Comparison of ENCODE assay signal across 14 mouse cellular contexts in the genomic region with DNA sequence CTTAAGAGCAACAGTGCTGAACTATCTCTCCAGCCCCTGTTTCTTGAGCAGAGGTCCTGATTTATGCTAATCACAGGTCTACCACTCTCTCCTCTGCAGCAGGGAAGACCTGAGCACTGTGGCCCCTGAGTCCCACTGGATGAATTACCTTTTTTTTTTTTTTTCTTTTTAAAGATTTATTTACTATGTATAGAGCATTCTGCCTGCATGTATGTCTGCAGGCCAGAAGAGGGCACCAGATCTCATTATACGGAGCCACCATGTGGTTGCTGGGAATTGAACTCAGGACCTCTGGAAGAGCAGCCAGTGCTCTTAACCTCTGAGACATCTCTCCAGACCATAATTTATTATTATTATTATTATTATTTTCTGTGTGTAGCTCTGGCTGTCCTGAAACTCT. TPM values are rescaled to one million over a fixed set of nuclear protein-coding genes. Genes with fewer than 3 reads are reported as not detected.
DNase-seq lines count a peak whose midpoint lies in the region; ATAC-seq and TF ChIP-seq lines count a peak whose summit lies in the region.
"Had no signal": no experiment of that assay in that cellular context is flagged by ENCODE, and none has a peak within 500 bp of the region (broad histone marks: within the 10 kb centered on the region; RNA-seq: fewer than 3 reads in every experiment).

No protein-coding gene starts in this region.

- no peaks in the 10 kb centered on the region for H3K9me3 ChIP-seq in liver, embryonic 12.5 days (replicated peaks)
- H3K9me3 ChIP-seq: forebrain, embryonic 15.5 days; hindbrain, embryonic 15.5 days; limb, embryonic 15.5 days; midbrain, embryonic 12.5 days; neural tube, embryonic 15.5 days had no signal

- H3K4me2 ChIP-seq in liver, embryonic 12.5 days, result no peak overlapping the region
- H3K4me2 ChIP-seq: forebrain, embryonic 15.5 days; hindbrain, embryonic 15.5 days; limb, embryonic 15.5 days; midbrain, embryonic 12.5 days; neural tube, embryonic 15.5 days had no signal

- DNase-seq in cerebellum, adult 2 months, result no peak
- peak; percentile 20 for DNase-seq in liver, adult 2 months (ENCODE audit: extremely low read depth, low read depth, low spot score)
- DNase-seq in CD4-positive helper T cell, adult 2 months (ENCODE audit: low read depth, low spot score), result peak; percentile 59
- DNase-seq in induced T-regulatory cell, adult 2 months (ENCODE audit: low read depth), result peak; percentile 71
- DNase-seq in frontal cortex, postnatal 14 days (ENCODE audit: low spot score in 2 of 2), result no peak
- no peak for DNase-seq in gastrocnemius, adult 8-10 months (ENCODE audit: low spot score in 2 of 2)
- DNase-seq: cerebellum, adult 11-12 months had no signal

- no peaks in the 10 kb centered on the region for H3K27me3 ChIP-seq in cerebellum, adult 2 months (ENCODE audit: control insufficient read depth, insufficient read depth, low read length)
- no peaks in the 10 kb centered on the region for H3K27me3 ChIP-seq in liver, adult 2 months (ENCODE audit: control insufficient read depth, insufficient read depth, low read length)
- no peaks in the 10 kb centered on the region for H3K27me3 ChIP-seq in liver, embryonic 12.5 days (replicated peaks)
- H3K27me3 ChIP-seq: forebrain, embryonic 15.5 days; hindbrain, embryonic 15.5 days; limb, embryonic 15.5 days; midbrain, embryonic 12.5 days; neural tube, embryonic 15.5 days had no signal

- no peaks in the 10 kb centered on the region for H3K36me3 ChIP-seq in liver, adult 2 months (ENCODE audit: control insufficient read depth, insufficient read depth, low read length)
- peaks cover 15% of the 10 kb centered on the region for H3K36me3 ChIP-seq in liver, embryonic 12.5 days
- H3K36me3 ChIP-seq: hindbrain, embryonic 15.5 days had no signal

- no peaks in the 10 kb centered on the region for H3K4me1 ChIP-seq in cerebellum, adult 2 months (ENCODE audit: control insufficient read depth, insufficient read depth, low read length)
- H3K4me1 ChIP-seq in liver, adult 2 months (ENCODE audit: control insufficient read depth, insufficient read depth, low read length), result no peaks in the 10 kb centered on the region; the same call in 1 of the 2 replicates
- H3K4me1 ChIP-seq in liver, embryonic 12.5 days, result peaks cover 15% of the 10 kb centered on the region

- H3K9ac ChIP-seq in liver, adult 2 months (ENCODE audit: low read depth, low read length), result no peak overlapping the region
- H3K9ac ChIP-seq in liver, embryonic 12.5 days, result no peak overlapping the region
- H3K9ac ChIP-seq: forebrain, embryonic 15.5 days; hindbrain, embryonic 15.5 days; limb, embryonic 15.5 days; midbrain, embryonic 12.5 days; neural tube, embryonic 15.5 days had no signal

- WGBS in cerebellum, adult 2 months, result 50% methylated on average over 1 of the region's 1 CpGs
- 35% methylated on average over 1 of the region's 1 CpGs for WGBS in liver, adult 2 months
- whole genome bisulfite sequencing in liver, embryonic 12.5 days (ENCODE audit: insufficient replicate concordance), result 21% methylated on average over 1 of the region's 1 CpGs

- no peaks in the 10 kb centered on the region for H3K79me2 ChIP-seq in liver, adult 2 months (ENCODE audit: control insufficient read depth, insufficient read depth, low read length)

- peak; percentile 10; the same call in 1 of the 2 replicates for TF ChIP-seq CTCF in cerebellum, adult 2 months (IDR thresholded peaks at IDR 0.05; ENCODE audit: borderline replicate concordance, insufficient read depth, low read depth, low read length)
- TF ChIP-seq CTCF in liver, adult 2 months (IDR thresholded peaks at IDR 0.05; ENCODE audit: low read depth, low read length), result peak; percentile 40

- no peak overlapping the region for H3K27ac ChIP-seq in cerebellum, adult 2 months (ENCODE audit: insufficient read depth, low read length)
- no peak overlapping the region for H3K27ac ChIP-seq in liver, adult 2 months (replicated peaks; ENCODE audit: insufficient read depth, low read depth, low read length)
- H3K27ac ChIP-seq in liver, embryonic 12.5 days, result no peak overlapping the region
- H3K27ac ChIP-seq: forebrain, embryonic 15.5 days; hindbrain, embryonic 15.5 days; limb, embryonic 15.5 days; midbrain, embryonic 12.5 days; neural tube, embryonic 15.5 days had no signal

- H3K4me3 ChIP-seq in cerebellum, adult 2 months (replicated peaks; ENCODE audit: insufficient read depth, low read depth, low read length), result no peak overlapping the region
- no peak overlapping the region for H3K4me3 ChIP-seq in liver, adult 2 months (ENCODE audit: insufficient read depth, low read depth, low read length)
- no peak overlapping the region for H3K4me3 ChIP-seq in liver, embryonic 12.5 days
- H3K4me3 ChIP-seq: forebrain, embryonic 15.5 days; hindbrain, embryonic 15.5 days; limb, embryonic 15.5 days; midbrain, embryonic 12.5 days; neural tube, embryonic 15.5 days had no signal

- ATAC-seq in cerebellum, adult (ENCODE audit: insufficient number of reproducible peaks, low FRiP score, low TSS enrichment), result no peak
- no peak for ATAC-seq in liver, embryonic 12.5 days
- ATAC-seq: forebrain, embryonic 15.5 days had no signal

- no peak for TF ChIP-seq POLR2A in cerebellum, adult 2 months (IDR thresholded peaks at IDR 0.05; ENCODE audit: borderline replicate concordance, insufficient read depth, low read length)
- TF ChIP-seq POLR2A in liver, adult 2 months (IDR thresholded peaks at IDR 0.05; ENCODE audit: extremely low read depth, insufficient read depth, low read length), result no peak

RNA-seq across cellular contexts. Expression of a gene that starts 15.4 kb away (rescaled TPM):
- polyA plus RNA-seq in cerebellum, adult 2 months (2012; rRNA removed), result 22.2 and 22.8 TPM in 2 replicates
- 10.2 and 11.7 TPM in 2 replicates for total RNA-seq in liver, adult 2 months (2014; rRNA removed)
- polyA plus RNA-seq in liver, adult 2 months (2012; rRNA removed), result 13.0 and 13.3 TPM in 2 replicates
- polyA plus RNA-seq in liver, embryonic 12.5 days (2016; fragmentation: Nextera tagmentation; extraction: Ambion mirVana), result 29.1 and 30.3 TPM in 2 replicates
- total RNA-seq in gastrocnemius, adult 8-10 months (2022), result 1 to 10 TPM; 2.4 to 6.0 (median 3.8) TPM

RNA-seq across cellular contexts. Expression of a gene that starts 19.2 kb away (rescaled TPM):
- polyA plus RNA-seq in cerebellum, adult 2 months (2012; rRNA removed), result 9.8 and 10.9 TPM in 2 replicates
- 0.65 and 0.67 TPM in 2 replicates for total RNA-seq in liver, adult 2 months (2014; rRNA removed)
- polyA plus RNA-seq in liver, adult 2 months (2012; rRNA removed), result 1.7 TPM in 1 of 2 replicates, not detected in the other
- 1.6 and 2.4 TPM in 2 replicates for polyA plus RNA-seq in liver, embryonic 12.5 days (2016; fragmentation: Nextera tagmentation; extraction: Ambion mirVana)
- total RNA-seq in gastrocnemius, adult 8-10 months (2022), result 1 to 10 TPM; 2.4 to 5.0 (median 4.0) TPM

RNA-seq across cellular contexts. Expression of a gene that starts 24.9 kb away (rescaled TPM):
- 8.6 and 10.2 TPM in 2 replicates for polyA plus RNA-seq in cerebellum, adult 2 months (2012; rRNA removed)
- total RNA-seq in liver, adult 2 months (2014; rRNA removed), result 3.0 and 4.6 TPM in 2 replicates
- polyA plus RNA-seq in liver, adult 2 months (2012; rRNA removed), result 1.6 and 2.7 TPM in 2 replicates
- 0.23 and 0.58 TPM in 2 replicates for polyA plus RNA-seq in liver, embryonic 12.5 days (2016; fragmentation: Nextera tagmentation; extraction: Ambion mirVana)
- total RNA-seq in gastrocnemius, adult 8-10 months (2022), result 1 to 10 TPM; 1.8 to 2.4 (median 2.0) TPM

RNA-seq across cellular contexts. Expression of a gene that starts 59.9 kb away (rescaled TPM):
- polyA plus RNA-seq in cerebellum, adult 2 months (2012; rRNA removed), result 21.0 and 21.5 TPM in 2 replicates
- total RNA-seq in liver, adult 2 months (2014; rRNA removed), result 7.8 and 9.2 TPM in 2 replicates
- polyA plus RNA-seq in liver, adult 2 months (2012; rRNA removed), result 2.6 and 2.8 TPM in 2 replicates
- polyA plus RNA-seq in liver, embryonic 12.5 days (2016; fragmentation: Nextera tagmentation; extraction: Ambion mirVana), result 19.4 and 19.9 TPM in 2 replicates
- total RNA-seq in gastrocnemius, adult 8-10 months (2022), result 10 to 100 TPM in 2 of 4 experiments, 1 to 10 TPM in 2; 6.3 to 12.7 (median 10.6) TPM

Comparison
In these comparisons a context has a peak if more than half of its experiments do, and no peak if none do; other contexts are left out.
1. DNase-seq: peak in liver, adult 2 months (single experiment), CD4-positive helper T cell, adult 2 months (single experiment) and induced T-regulatory cell, adult 2 months (single experiment); none in cerebellum, adult 2 months (0 of 2), frontal cortex, postnatal 14 days (0 of 2) and gastrocnemius, adult 8-10 months (0 of 2).